Mouse (Mus musculus): ENCODE results near the gene Mipep. TPM values are rescaled to one million over a fixed set of nuclear protein-coding genes. Genes with fewer than 3 reads are reported as not detected.

The Mipep gene
- polyA plus RNA-seq, 1 experiment from 2014 or later: 21.5 TPM

- WGBS: 79% methylated on average over 6 of the region's 6 CpGs
- Histone ChIP-seq H3K27ac (ENCODE audit: low read length) (no peak overlapping the region), H3K4me3 (ENCODE audit: low read length) (no peak overlapping the region), H3K27me3 (ENCODE audit: control insufficient read depth, insufficient read depth, low read depth, low read length) (no peaks in the 10 kb centered on the region), H3K36me3 (ENCODE audit: control insufficient read depth, insufficient read depth, low read length) (peaks cover 13% of the 10 kb centered on the region), H3K4me1 (replicated peaks; ENCODE audit: control insufficient read depth, insufficient read depth, low read length) (peaks cover 10% of the 10 kb centered on the region), H3K4me2 (ENCODE audit: low read depth, low read length) (no peak overlapping the region), H3K9ac (ENCODE audit: low read length) (no peak overlapping the region), H3K9me3 (ENCODE audit: control insufficient read depth, low read length) (peaks cover 5% of the 10 kb centered on the region; the same call in 1 of the 2 replicates)
- no peak for ATAC-seq (ENCODE audit: low read depth)
Measured at GRCm38 (mm10) chr14:60836709-60837108, 52.3 kb downstream of the Mipep start.

DNA sequence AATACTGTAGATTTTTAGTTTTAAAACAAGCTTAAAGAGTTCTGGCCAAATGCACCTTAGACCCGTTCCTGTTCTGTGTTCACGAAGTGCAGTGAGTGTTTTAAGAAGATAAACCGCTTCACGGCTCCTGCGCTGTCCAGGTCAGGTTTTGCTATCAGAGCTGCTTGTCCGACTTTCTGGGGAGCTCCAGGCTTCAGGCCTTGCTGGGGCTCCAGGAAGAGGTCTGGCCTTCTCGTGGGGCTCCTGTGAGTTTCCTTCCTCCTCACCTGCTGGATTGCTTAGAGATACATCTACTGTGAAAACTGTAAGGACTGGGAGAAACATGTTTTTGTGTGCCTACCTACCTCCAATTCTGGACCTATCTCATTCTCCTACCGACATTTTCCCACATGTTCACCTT is 55.3 kb downstream of the Mipep start:
- H3K9ac ChIP-seq (ENCODE audit: low read length): no peak overlapping the region
- no peak overlapping the region for H3K27ac ChIP-seq (ENCODE audit: low read length)
- H3K4me3 ChIP-seq (ENCODE audit: low read length): no peak overlapping the region
- 77% methylated on average over 8 of the region's 8 CpGs for WGBS
- H3K36me3 ChIP-seq (ENCODE audit: control insufficient read depth, insufficient read depth, low read length): peaks cover 2% of the 10 kb centered on the region; the same call in 1 of the 2 replicates
- H3K27me3 ChIP-seq (ENCODE audit: control insufficient read depth, insufficient read depth, low read depth, low read length): no peaks in the 10 kb centered on the region
- peaks cover 24% of the 10 kb centered on the region for H3K4me1 ChIP-seq (replicated peaks; ENCODE audit: control insufficient read depth, insufficient read depth, low read length)
- no peaks in the 10 kb centered on the region for H3K9me3 ChIP-seq (ENCODE audit: control insufficient read depth, low read length)
- no peak overlapping the region for H3K4me2 ChIP-seq (ENCODE audit: low read depth, low read length)
- ATAC-seq (ENCODE audit: low read depth): no peak

GRCm38 (mm10) chr14:60841977-60842659 is 57.7 kb downstream of the Mipep start:
- Histone ChIP-seq H3K27ac (ENCODE audit: low read length) (no peak overlapping the region), H3K9ac (ENCODE audit: low read length) (no peak overlapping the region), H3K4me2 (ENCODE audit: low read depth, low read length) (no peak overlapping the region), H3K4me1 (replicated peaks; ENCODE audit: control insufficient read depth, insufficient read depth, low read length) (peaks cover 35% of the 10 kb centered on the region), H3K4me3 (ENCODE audit: low read length) (no peak overlapping the region), H3K36me3 (ENCODE audit: control insufficient read depth, insufficient read depth, low read length) (no peaks in the 10 kb centered on the region), H3K27me3 (ENCODE audit: control insufficient read depth, insufficient read depth, low read depth, low read length) (no peaks in the 10 kb centered on the region), H3K9me3 (ENCODE audit: control insufficient read depth, low read length) (no peaks in the 10 kb centered on the region)
- WGBS: 45% methylated on average over 14 of the region's 14 CpGs
- no peak for ATAC-seq (ENCODE audit: low read depth)

DNA sequence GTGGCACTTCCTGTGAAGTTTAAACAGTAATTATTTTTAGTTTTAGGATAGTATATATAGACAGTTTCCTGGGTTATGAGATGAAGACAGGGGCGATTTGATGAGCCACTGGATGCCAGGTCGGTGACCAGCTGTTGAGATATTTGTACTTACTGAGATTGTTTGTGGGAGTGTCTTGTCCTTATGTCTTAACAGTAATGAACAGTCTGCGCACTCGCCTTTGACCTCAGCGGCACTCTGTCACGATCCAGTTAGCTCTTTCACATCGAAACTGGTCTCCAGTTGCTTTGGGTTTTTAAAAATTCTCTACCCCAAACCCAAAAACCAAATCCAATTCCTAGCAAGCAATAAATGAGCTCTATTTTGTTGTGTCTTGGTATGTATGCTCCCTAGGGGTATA is 59.2 kb downstream of the Mipep start:
- H3K4me3 ChIP-seq (ENCODE audit: low read length): no peak overlapping the region
- WGBS: 59% methylated on average over 7 of the region's 7 CpGs
- ATAC-seq (ENCODE audit: low read depth): no peak

GRCm38 (mm10) chr14:60845261-60846045 is 61.1 kb downstream of the Mipep start:
- 37% methylated on average over 10 of the region's 10 CpGs for WGBS
- peak; percentile 39; the same call in 1 of the 2 replicates for ATAC-seq (ENCODE audit: low read depth)
- H3K36me3 ChIP-seq (ENCODE audit: control insufficient read depth, insufficient read depth, low read length): peaks cover 3% of the 10 kb centered on the region; the same call in 1 of the 2 replicates
- no peaks in the 10 kb centered on the region for H3K27me3 ChIP-seq (ENCODE audit: control insufficient read depth, insufficient read depth, low read depth, low read length)
- no peak overlapping the region for H3K4me2 ChIP-seq (ENCODE audit: low read depth, low read length)
- no peaks in the 10 kb centered on the region for H3K9me3 ChIP-seq (ENCODE audit: control insufficient read depth, low read length)
- H3K27ac ChIP-seq (ENCODE audit: low read length): peak overlapping the region; percentile 54
- no peak overlapping the region for H3K4me3 ChIP-seq (ENCODE audit: low read length)
- no peak overlapping the region for H3K9ac ChIP-seq (ENCODE audit: low read length)
- peaks cover 33% of the 10 kb centered on the region for H3K4me1 ChIP-seq (replicated peaks; ENCODE audit: control insufficient read depth, insufficient read depth, low read length)

More for the DNA sequence above, 59.2 kb downstream of the Mipep start:
- no peak overlapping the region for H3K9ac ChIP-seq (ENCODE audit: low read length)
- H3K27ac ChIP-seq (ENCODE audit: low read length): peak overlapping the region; percentile 3; the same call in 1 of the 2 replicates
- peaks cover 33% of the 10 kb centered on the region for H3K4me1 ChIP-seq (replicated peaks; ENCODE audit: control insufficient read depth, insufficient read depth, low read length)
- H3K4me2 ChIP-seq (ENCODE audit: low read depth, low read length): no peak overlapping the region
- H3K27me3 ChIP-seq (ENCODE audit: control insufficient read depth, insufficient read depth, low read depth, low read length): no peaks in the 10 kb centered on the region
- H3K36me3 ChIP-seq (ENCODE audit: control insufficient read depth, insufficient read depth, low read length): no peaks in the 10 kb centered on the region
- no peaks in the 10 kb centered on the region for H3K9me3 ChIP-seq (ENCODE audit: control insufficient read depth, low read length)

GRCm38 (mm10) chr14:60846174-60846573 is 61.8 kb downstream of the Mipep start:
- Histone ChIP-seq H3K4me3 (ENCODE audit: low read length) (no peak overlapping the region), H3K4me2 (ENCODE audit: low read depth, low read length) (no peak overlapping the region), H3K27me3 (ENCODE audit: control insufficient read depth, insufficient read depth, low read depth, low read length) (no peaks in the 10 kb centered on the region), H3K36me3 (ENCODE audit: control insufficient read depth, insufficient read depth, low read length) (peaks cover 3% of the 10 kb centered on the region; the same call in 1 of the 2 replicates), H3K4me1 (replicated peaks; ENCODE audit: control insufficient read depth, insufficient read depth, low read length) (peaks cover 30% of the 10 kb centered on the region), H3K9ac (ENCODE audit: low read length) (no peak overlapping the region), H3K9me3 (ENCODE audit: control insufficient read depth, low read length) (no peaks in the 10 kb centered on the region), H3K27ac (ENCODE audit: low read length) (no peak overlapping the region)
- WGBS: 74% methylated on average over 5 of the region's 5 CpGs
- ATAC-seq (ENCODE audit: low read depth): no peak

DNA sequence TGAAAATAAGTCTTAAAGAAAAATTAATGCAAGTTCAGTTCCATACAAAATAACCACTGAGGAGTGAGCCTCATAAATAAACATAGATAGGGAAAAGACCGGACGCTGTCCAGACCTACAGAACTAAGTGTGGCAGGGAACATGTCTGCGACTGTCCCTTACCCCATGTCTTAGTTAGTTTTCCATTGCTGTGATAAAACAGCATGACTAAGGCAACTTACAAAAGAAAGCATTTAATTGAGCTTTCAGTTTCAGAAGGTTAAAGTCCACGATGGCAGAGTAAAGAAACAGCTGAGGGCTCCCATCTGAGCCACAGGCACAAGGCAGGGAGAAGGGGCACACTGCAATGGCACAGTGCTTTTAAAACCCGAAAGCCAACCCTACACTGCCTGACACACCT is 63.8 kb downstream of the Mipep start:
- WGBS: 75% methylated on average over 5 of the region's 5 CpGs
- Histone ChIP-seq H3K4me3 (ENCODE audit: low read length) (no peak overlapping the region), H3K36me3 (ENCODE audit: control insufficient read depth, insufficient read depth, low read length) (peaks cover 6% of the 10 kb centered on the region; the same call in 1 of the 2 replicates)

GRCm38 (mm10) chr14:60850101-60850500 is 65.7 kb downstream of the Mipep start:
- peaks cover 6% of the 10 kb centered on the region; the same call in 1 of the 2 replicates for H3K36me3 ChIP-seq (ENCODE audit: control insufficient read depth, insufficient read depth, low read length)
- no peak overlapping the region for H3K9ac ChIP-seq (ENCODE audit: low read length)
- 70% methylated on average over 14 of the region's 14 CpGs for WGBS
- H3K4me2 ChIP-seq (ENCODE audit: low read depth, low read length): no peak overlapping the region
- 0 out of 2 replicates have a peak overlapping the region, but pooled peaks have one; percentile 17 for H3K27ac ChIP-seq (ENCODE audit: low read length)
- H3K27me3 ChIP-seq (ENCODE audit: control insufficient read depth, insufficient read depth, low read depth, low read length): no peaks in the 10 kb centered on the region
- no peaks in the 10 kb centered on the region for H3K9me3 ChIP-seq (ENCODE audit: control insufficient read depth, low read length)
- peaks cover 7% of the 10 kb centered on the region for H3K4me1 ChIP-seq (replicated peaks; ENCODE audit: control insufficient read depth, insufficient read depth, low read length)
- no peak for ATAC-seq (ENCODE audit: low read depth)
- no peak overlapping the region for H3K4me3 ChIP-seq (ENCODE audit: low read length)

More for the DNA sequence above, 63.8 kb downstream of the Mipep start:
- Histone ChIP-seq H3K9me3 (ENCODE audit: control insufficient read depth, low read length) (no peaks in the 10 kb centered on the region), H3K4me1 (replicated peaks; ENCODE audit: control insufficient read depth, insufficient read depth, low read length) (peaks cover 14% of the 10 kb centered on the region), H3K4me2 (ENCODE audit: low read depth, low read length) (no peak overlapping the region), H3K9ac (ENCODE audit: low read length) (no peak overlapping the region), H3K27ac (ENCODE audit: low read length) (no peak overlapping the region), H3K27me3 (ENCODE audit: control insufficient read depth, insufficient read depth, low read depth, low read length) (no peaks in the 10 kb centered on the region)
- no peak for ATAC-seq (ENCODE audit: low read depth)

- WGBS: 89% methylated on average over 5 of the region's 5 CpGs
- no peaks in the 10 kb centered on the region for H3K9me3 ChIP-seq (ENCODE audit: control insufficient read depth, low read length)
Measured at GRCm38 (mm10) chr14:60851632-60852031, 67.3 kb downstream of the Mipep start.

More at GRCm38 (mm10) chr14:60851632-60852031, 67.3 kb downstream of the Mipep start:
- Histone ChIP-seq H3K27me3 (ENCODE audit: control insufficient read depth, insufficient read depth, low read depth, low read length) (no peaks in the 10 kb centered on the region), H3K4me1 (replicated peaks; ENCODE audit: control insufficient read depth, insufficient read depth, low read length) (no peaks in the 10 kb centered on the region; the same call in 1 of the 2 replicates), H3K36me3 (ENCODE audit: control insufficient read depth, insufficient read depth, low read length) (peaks cover 6% of the 10 kb centered on the region; the same call in 1 of the 2 replicates), H3K4me2 (ENCODE audit: low read depth, low read length) (no peak overlapping the region), H3K4me3 (ENCODE audit: low read length) (no peak overlapping the region), H3K9ac (ENCODE audit: low read length) (no peak overlapping the region), H3K27ac (ENCODE audit: low read length) (no peak overlapping the region)
- no peak for ATAC-seq (ENCODE audit: low read depth)
